Comparison of ENCODE assay signal across 10 mouse cellular contexts in genomic region chr9:29610867-29611266, GRCm38 (mm10).
DNase-seq lines count a peak whose midpoint lies in the region; ATAC-seq and TF ChIP-seq lines count a peak whose summit lies in the region.
"Had no signal": no experiment of that assay in that cellular context is flagged by ENCODE, and none has a peak within 500 bp of the region (broad histone marks: within the 10 kb centered on the region; RNA-seq: fewer than 3 reads in every experiment).

No protein-coding gene starts in this region.

- H3K27me3 ChIP-seq in forebrain, embryonic 14.5 days (replicated peaks; ENCODE audit: control insufficient read depth, insufficient read depth, low read length): no peaks in the 10 kb centered on the region
- H3K27me3 ChIP-seq in forebrain, embryonic 13.5 days: no peaks in the 10 kb centered on the region
- no peaks in the 10 kb centered on the region for H3K27me3 ChIP-seq in thymus, adult 2 months (ENCODE audit: control insufficient read depth, insufficient read depth, low read length)
- H3K27me3 ChIP-seq: embryonic facial prominence, embryonic 12.5 days; liver, embryonic 15.5 days had no signal

- DNase-seq in forebrain, embryonic 14.5 days (ENCODE audit: low spot score): peak; percentile 28
- no peak for DNase-seq in left cerebral cortex, adult 2 months (ENCODE audit: extremely low spot score in 1 of 2, low spot score in 2 of 2)
- DNase-seq in left cerebral cortex, adult 11 months (ENCODE audit: low spot score): no peak
- peak; percentile 50 for DNase-seq in brain, embryonic 14.5 days (ENCODE audit: low read depth)
- peak; percentile 53 to 65 for DNase-seq in layer of hippocampus, postnatal 14 days (ENCODE audit: low spot score in 2 of 2)
- DNase-seq in thymus, adult 2 months: no peak

- WGBS in forebrain, embryonic 14.5 days: 90% methylated on average over 2 of the region's 2 CpGs
- WGBS in forebrain, embryonic 13.5 days: 70% methylated on average over 2 of the region's 2 CpGs
- 94% methylated on average over 2 of the region's 2 CpGs for WGBS in thymus, adult 2 months

- no peaks in the 10 kb centered on the region for H3K9me3 ChIP-seq in forebrain, embryonic 14.5 days (replicated peaks; ENCODE audit: control insufficient read depth, low read length)
- no peaks in the 10 kb centered on the region for H3K9me3 ChIP-seq in forebrain, embryonic 13.5 days (replicated peaks)
- H3K9me3 ChIP-seq: embryonic facial prominence, embryonic 12.5 days; liver, embryonic 15.5 days had no signal

- no peak for TF ChIP-seq POLR2A in brain, embryonic 14.5 days (IDR thresholded peaks at IDR 0.05; ENCODE audit: borderline replicate concordance, extremely low read depth, insufficient read depth, insufficient read length, poor library complexity, severe bottlenecking)
- TF ChIP-seq POLR2A in thymus, adult 2 months (IDR thresholded peaks at IDR 0.05; ENCODE audit: control insufficient read depth, extremely low read depth, insufficient read depth, low read length, poor library complexity): no peak

- no peak for ATAC-seq in forebrain, embryonic 14.5 days
- no peak for ATAC-seq in forebrain, embryonic 13.5 days
- no peak for ATAC-seq in monocyte, adult 5-6 weeks (replicated peaks; ENCODE audit: insufficient number of reproducible peaks, low FRiP score, low TSS enrichment, poor library complexity, severe bottlenecking)

- no peak overlapping the region for H3K9ac ChIP-seq in forebrain, embryonic 14.5 days (ENCODE audit: low read length)
- no peak overlapping the region for H3K9ac ChIP-seq in forebrain, embryonic 13.5 days
- H3K9ac ChIP-seq: embryonic facial prominence, embryonic 12.5 days; liver, embryonic 15.5 days had no signal

- no peak overlapping the region for H3K4me3 ChIP-seq in forebrain, embryonic 14.5 days (ENCODE audit: low read depth, low read length)
- no peak overlapping the region for H3K4me3 ChIP-seq in forebrain, embryonic 13.5 days
- no peak overlapping the region for H3K4me3 ChIP-seq in left cerebral cortex, adult 2 months
- no peak overlapping the region for H3K4me3 ChIP-seq in thymus, adult 2 months (ENCODE audit: control insufficient read depth, insufficient read depth, low read length)
- H3K4me3 ChIP-seq: embryonic facial prominence, embryonic 12.5 days; liver, embryonic 15.5 days had no signal

- H3K27ac ChIP-seq in forebrain, embryonic 14.5 days (ENCODE audit: low read depth, low read length): no peak overlapping the region
- no peak overlapping the region for H3K27ac ChIP-seq in forebrain, embryonic 13.5 days
- H3K27ac ChIP-seq in left cerebral cortex, adult 2 months: peak overlapping the region; percentile 56
- no peak overlapping the region for H3K27ac ChIP-seq in thymus, adult 2 months (ENCODE audit: control insufficient read depth, insufficient read depth, low read length)
- H3K27ac ChIP-seq: embryonic facial prominence, embryonic 12.5 days; liver, embryonic 15.5 days had no signal

- no peaks in the 10 kb centered on the region for H3K36me3 ChIP-seq in forebrain, embryonic 14.5 days (ENCODE audit: control insufficient read depth, insufficient read depth, low read length)
- no peaks in the 10 kb centered on the region for H3K36me3 ChIP-seq in forebrain, embryonic 13.5 days (ENCODE audit: poor library complexity, severe bottlenecking)
- H3K36me3 ChIP-seq in thymus, adult 2 months (ENCODE audit: control insufficient read depth, insufficient read depth, low read length): no peaks in the 10 kb centered on the region
- H3K36me3 ChIP-seq: embryonic facial prominence, embryonic 12.5 days; liver, embryonic 15.5 days had no signal

- intact Hi-C loops in left cerebral cortex, adult 2 months (cut with DNase I): no loop called here

- TF ChIP-seq CTCF in left cerebral cortex, adult 2 months (IDR thresholded peaks at IDR 0.05): no peak
- no peak for TF ChIP-seq CTCF in brain, embryonic 14.5 days (IDR thresholded peaks at IDR 0.05; ENCODE audit: borderline replicate concordance, extremely low read depth, insufficient read depth, insufficient read length)
- no peak for TF ChIP-seq CTCF in thymus, adult 2 months (IDR thresholded peaks at IDR 0.05; ENCODE audit: borderline replicate concordance, control insufficient read depth, extremely low read depth, insufficient read depth, low read length, poor library complexity)

- H3K4me1 ChIP-seq in forebrain, embryonic 14.5 days (ENCODE audit: control insufficient read depth, insufficient read depth, low read length): 0 out of 2 replicates have a peak, but pooled peaks cover 3% of the 10 kb centered on the region
- H3K4me1 ChIP-seq in forebrain, embryonic 13.5 days: peaks cover 5% of the 10 kb centered on the region; the same call in 1 of the 2 replicates
- no peaks in the 10 kb centered on the region for H3K4me1 ChIP-seq in thymus, adult 2 months (replicated peaks; ENCODE audit: control insufficient read depth, insufficient read depth, low read length)
- H3K4me1 ChIP-seq: embryonic facial prominence, embryonic 12.5 days; liver, embryonic 15.5 days had no signal

- H3K4me2 ChIP-seq in forebrain, embryonic 14.5 days (ENCODE audit: low read length): no peak overlapping the region
- no peak overlapping the region for H3K4me2 ChIP-seq in forebrain, embryonic 13.5 days
- H3K4me2 ChIP-seq: embryonic facial prominence, embryonic 12.5 days; liver, embryonic 15.5 days had no signal

Comparison
In these comparisons a context has a peak if more than half of its experiments do, and no peak if none do; other contexts are left out.
1. DNase-seq: peak in forebrain, embryonic 14.5 days (single experiment), brain, embryonic 14.5 days (single experiment) and layer of hippocampus, postnatal 14 days (2 of 2); none in left cerebral cortex, adult 2 months (0 of 2), left cerebral cortex, adult 11 months (single experiment) and thymus, adult 2 months (single experiment).